Mouse (Mus musculus): Measurements from ENCODE around the gene Scn4b. TPM values are rescaled to one million over a fixed set of nuclear protein-coding genes. Genes with fewer than 3 reads are reported as not detected.

Scn4b gene
- total RNA-seq, 2 experiments from 2014 or later: 87.0 to 91.4 TPM

DNA sequence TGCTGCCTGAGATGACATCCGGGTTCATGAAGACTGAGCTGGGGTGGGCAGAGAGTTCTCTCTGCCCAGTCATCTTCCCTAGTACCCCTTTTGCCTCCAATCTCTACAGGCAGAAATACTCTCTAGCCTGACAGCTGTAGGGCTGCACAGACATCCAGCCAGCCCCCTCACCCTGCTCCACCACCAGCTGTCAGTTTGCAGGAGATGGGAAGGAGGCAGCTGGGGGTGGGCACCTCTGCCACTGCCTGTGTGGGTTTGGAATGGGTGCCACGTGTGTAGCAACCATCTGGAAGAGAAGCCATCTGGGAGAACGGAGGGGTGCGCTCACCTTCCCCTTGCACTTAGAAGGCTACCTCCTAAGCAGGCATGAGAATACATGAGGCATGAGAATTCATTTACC is 47.1 kb downstream of the Scn4b start:
- DNase-seq (ENCODE audit: low spot score in 2 of 2): peak; percentile 63 to 81

DNA sequence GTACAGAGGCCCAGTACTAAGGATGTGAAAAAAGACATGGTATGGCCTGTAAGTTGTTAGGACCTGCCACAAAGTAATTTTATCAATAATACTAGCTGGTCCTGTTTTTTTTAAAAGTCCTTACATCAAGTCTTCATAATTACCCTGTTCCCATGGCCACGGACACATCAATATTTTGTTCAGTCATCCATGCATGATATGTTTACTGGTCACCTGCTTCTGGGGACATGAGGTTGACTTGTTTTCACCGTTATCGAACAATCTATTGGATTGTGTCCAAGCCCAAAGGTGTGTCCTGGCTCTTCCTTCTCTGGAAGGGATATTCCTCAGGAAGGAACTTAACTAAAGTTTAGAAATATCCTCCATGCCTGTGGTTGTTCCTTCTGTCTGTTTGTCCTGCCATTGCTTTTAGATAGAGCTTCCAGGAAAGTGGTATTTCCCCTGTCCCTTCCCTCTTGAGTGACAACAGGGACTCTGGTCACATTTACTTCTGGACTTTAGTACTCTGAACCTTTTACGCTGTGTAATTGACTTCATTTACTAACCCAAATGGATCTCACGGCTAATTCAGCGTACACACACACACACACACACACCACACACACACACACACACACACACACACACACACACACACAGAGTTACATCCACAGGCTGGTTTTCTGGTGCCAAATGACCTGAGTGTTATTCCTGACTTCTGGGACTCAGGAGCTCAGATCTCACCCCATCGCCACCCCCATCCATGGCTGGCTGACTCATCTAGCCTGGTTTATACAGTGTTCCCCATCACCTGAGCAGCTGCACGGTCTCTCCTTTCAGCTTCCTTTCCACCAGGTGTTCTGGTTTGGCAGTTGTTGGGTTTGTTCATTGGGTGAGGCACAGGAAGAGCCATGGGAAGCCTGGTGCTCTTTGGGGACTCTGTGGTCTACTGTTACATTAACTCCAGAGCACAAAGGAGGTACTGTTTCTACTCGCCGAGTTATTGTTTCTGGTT is 50.7 kb downstream of the Scn4b start:
- no peak for DNase-seq (ENCODE audit: low spot score in 2 of 2)

DNA sequence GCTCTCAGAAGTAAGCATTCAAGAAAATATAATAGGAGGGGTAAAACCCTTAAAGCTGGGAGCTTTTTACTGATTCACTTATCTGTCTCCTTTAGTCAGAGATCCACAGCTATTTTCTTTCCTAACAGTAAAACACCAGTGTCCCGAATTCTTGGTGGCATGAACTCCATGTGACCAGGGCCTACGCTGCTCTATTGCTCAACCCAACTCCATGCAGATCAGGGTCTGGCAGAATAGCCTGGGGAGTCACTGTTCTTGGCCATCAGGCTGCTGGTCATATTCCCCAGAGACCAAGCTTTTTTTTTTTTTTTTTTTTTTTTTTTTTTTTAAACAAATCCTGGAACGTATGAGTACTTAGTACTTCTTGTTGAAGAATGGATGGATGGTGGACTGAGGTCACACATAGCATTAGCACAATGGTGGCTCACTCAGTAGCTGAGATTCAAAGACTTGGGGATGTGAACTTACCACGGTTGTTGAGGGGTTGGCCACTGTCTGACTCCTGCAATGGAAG is 51.5 kb downstream of the Scn4b start:
- DNase-seq (ENCODE audit: low spot score in 2 of 2): no peak

DNA sequence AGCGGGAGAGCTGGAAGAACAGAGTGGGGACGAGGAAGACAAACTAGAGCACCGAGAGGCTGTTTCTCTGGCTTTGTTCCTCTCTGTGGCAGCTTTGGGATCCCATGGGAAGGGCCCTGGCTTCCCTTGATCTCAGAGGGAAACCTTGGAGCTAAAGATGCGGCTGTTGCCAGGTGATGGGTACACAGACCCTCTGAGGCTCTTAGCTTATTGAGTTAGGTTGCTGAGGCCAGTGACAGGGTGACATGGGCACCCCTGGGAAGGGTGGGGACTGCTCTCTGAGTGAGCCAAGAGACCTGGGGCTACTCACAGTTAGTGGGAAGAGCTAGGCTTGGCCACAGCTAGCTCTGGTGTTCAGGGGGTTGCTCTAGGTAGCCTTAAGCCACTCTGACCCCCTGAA is 57.3 kb downstream of the Scn4b start:
- no peak for DNase-seq (ENCODE audit: low spot score in 2 of 2)

DNA sequence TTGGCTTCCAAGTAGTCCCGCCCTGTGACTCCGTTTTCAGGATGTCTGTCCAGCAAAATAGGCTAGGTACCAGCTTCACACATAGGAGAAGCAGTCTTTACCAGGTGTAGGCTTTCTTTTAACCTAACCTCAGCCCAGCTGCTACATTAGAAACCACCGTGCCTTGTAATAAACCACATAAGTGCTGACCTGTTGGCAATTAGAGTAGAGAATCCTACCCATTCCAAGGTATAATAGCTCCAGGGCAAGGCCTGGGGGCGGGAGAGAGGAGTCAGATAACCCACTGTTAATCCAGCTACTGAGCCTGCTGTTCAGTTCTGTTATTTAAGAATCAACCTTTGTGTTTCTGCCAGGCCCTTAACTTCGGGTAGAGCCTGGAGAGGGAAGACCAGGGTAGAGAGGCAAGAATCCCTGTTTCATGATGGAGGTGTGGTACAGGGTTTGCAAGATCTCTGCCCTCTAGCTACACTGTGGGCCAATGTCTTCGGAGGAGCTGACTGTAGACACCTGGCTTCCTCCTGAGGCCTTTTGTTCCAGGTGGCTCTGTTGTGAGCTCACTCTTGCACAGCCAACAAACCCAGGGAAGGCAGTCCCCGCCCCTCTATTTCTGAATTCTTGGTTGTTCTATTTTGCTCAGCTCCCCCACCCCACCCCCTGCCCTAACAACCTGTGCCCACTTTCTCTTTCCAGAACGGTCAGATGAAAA is 58.1 kb downstream of the Scn4b start:
- DNase-seq (ENCODE audit: low spot score in 2 of 2): no peak

DNA sequence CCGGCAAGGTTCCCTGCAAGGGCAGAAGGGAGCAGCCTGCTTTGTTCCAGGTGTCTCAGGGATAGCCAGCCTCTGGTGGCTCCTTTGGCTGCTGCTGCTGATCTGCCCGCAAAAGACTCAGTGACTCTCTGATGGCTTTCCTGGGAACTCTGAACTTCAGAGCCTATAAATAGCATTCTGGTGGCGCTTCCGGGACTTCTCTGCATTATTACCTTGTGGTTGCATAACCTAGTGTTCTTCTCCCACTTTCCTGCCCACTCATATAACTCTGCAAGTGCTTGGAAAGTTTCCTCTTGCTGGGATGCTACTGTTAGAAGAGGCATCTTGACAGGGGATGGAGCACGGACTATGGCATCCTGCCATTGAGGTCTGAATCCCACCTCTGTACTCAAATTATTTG is 59.4 kb downstream of the Scn4b start:
- DNase-seq (ENCODE audit: low spot score in 2 of 2): no peak

DNA sequence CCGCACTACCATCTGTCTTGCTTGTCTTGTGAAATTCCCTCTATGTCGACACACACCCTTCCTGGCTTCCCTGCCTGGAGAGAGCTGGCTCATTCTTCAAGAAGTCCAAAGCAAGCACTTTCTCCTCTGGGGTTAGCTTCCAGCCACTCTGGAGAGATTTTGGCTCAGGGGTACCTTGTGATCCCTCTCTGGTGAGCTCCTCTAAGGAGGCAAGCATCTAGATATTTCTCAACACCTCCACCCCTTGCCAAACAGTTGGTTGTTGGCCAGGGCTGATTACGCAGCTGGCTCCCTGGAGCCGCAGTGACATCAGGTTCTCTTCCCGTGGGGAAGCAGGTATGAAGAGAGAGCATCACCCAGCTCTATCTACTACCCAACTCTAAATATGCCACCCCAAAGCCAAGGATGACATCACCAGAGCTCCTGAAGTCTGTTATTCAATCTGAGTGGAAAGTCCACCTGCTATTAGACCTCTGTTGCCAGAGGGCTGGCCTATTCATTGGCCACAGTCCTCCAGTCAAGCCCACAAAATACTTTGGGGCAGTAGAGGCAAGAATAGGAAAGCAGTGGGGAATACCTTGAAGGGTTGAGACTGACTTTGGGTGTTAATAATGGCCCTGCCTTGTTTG is 63.2 kb downstream of the Scn4b start:
- DNase-seq (ENCODE audit: low spot score in 2 of 2): no peak

DNA sequence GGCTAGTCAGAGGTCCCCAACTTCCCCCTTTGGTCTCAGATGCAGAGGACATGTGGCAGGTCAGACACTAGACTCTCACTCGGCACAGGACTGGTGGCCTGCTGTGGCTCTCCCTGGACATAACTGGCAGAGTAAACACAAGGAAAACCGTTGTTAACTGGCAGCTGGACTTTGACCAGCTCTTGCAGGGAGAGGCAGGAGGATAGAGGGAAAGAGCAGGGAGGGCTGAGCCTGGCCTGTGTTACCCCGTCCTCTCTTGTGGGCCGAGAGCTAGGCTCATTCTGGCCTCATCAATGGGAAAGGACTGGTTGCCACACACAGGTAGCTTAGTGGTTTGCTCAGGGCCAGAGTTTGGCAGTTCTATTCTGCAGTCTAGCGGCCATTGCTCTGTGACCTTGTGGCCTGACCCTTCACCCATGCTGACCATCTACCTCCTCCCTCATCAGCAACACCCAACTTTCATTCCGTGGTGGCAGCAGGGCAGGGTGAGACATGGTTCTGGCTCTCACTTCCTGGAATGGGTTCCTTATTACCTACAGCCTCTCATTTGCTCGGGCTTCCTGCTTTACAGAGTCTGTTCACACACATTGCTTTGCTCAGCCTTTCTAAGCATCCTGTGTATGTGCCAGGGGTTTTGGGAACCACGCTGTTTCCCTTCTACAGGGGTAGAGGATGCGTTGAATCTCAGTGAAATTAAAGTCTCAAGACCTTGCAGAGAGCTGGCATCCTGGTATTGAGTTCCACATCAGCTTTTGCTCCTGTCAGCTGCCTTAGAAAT is 64.0 kb downstream of the Scn4b start:
- DNase-seq (ENCODE audit: low spot score in 2 of 2): no peak

Other genes starting within 250 kb of the Scn4b start
- gene Atp5l, start 217.7 kb upstream of the Scn4b start, total RNA-seq (2021): 100 to 1,000 TPM; 316 to 362 TPM
- gene Ube4a, start 172.8 kb upstream of the Scn4b start, total RNA-seq (2021): 10 to 100 TPM; 66.7 to 69.0 TPM
- gene Cd3g, start 158.0 kb upstream of the Scn4b start, total RNA-seq (2021): not detected
- not detected for gene Cd3d, start 156.6 kb upstream of the Scn4b start, total RNA-seq (2021)
- not detected for gene Cd3e, start 128.8 kb upstream of the Scn4b start, total RNA-seq (2021)
- gene Mpzl2, start 98.6 kb upstream of the Scn4b start, total RNA-seq (2021): 1 to 10 TPM; 1.9 TPM
- gene Mpzl3, start 83.2 kb upstream of the Scn4b start, total RNA-seq (2021): 1 to 10 TPM; 4.5 to 5.2 TPM
- gene Jaml, start 59.2 kb upstream of the Scn4b start, total RNA-seq (2021): 1 to 10 TPM in 1 of 2 experiments, under 1 TPM in 1; 0.35 to 1.3 TPM
- 100 to 1,000 TPM; 267 to 274 TPM for gene Scn2b, start 20.6 kb upstream of the Scn4b start, total RNA-seq (2021)
- 1 to 10 TPM in 1 of 2 experiments, under 1 TPM in 1; 0.84 to 1.3 TPM for gene BC049352, start 43.6 kb downstream of the Scn4b start, total RNA-seq (2021)
- under 1 TPM in 1 of 2 experiments, not detected in 1; 0.28 TPM for gene Tmprss4, start 65.7 kb downstream of the Scn4b start, total RNA-seq (2021)
- 1 to 10 TPM; 2.6 to 3.4 TPM for gene Il10ra, start 130.8 kb downstream of the Scn4b start, total RNA-seq (2021)
- gene Tmprss13, start 180.7 kb downstream of the Scn4b start, total RNA-seq (2021): not detected
- gene Fxyd6, start 231.8 kb downstream of the Scn4b start, total RNA-seq (2021): 100 to 1,000 TPM in 1 of 2 experiments, 10 to 100 TPM in 1; 96.2 to 132 TPM

All from left cerebral cortex, adult 18-20 months (tissue).